Mouse (Mus musculus) frontal cortex, postnatal 36 days (tissue): ENCODE results near the gene Sorbs1.

Experiments used
- DNase-seq, 2 experiments: peaks; one replicate each; pipeline ENCODE4 v3.0.0; 2022; ENCODE audit warnings: low spot score in 2 of 2

Sorbs1 gene

GRCm38 (mm10) chr19:40302477-40302876 is 211.1 kb downstream of the Sorbs1 start:
- DNase-seq = no peak

GRCm38 (mm10) chr19:40299983-40300759 is 213.4 kb downstream of the Sorbs1 start:
- peak in 1 of 2 experiments; percentile 71 for DNase-seq

- DNase-seq = no peak
These were observed 214.4 kb downstream of the Sorbs1 start for GRCm38 (mm10) chr19:40299182-40299581.

GRCm38 (mm10) chr19:40298574-40298973 is 215.0 kb downstream of the Sorbs1 start:
- DNase-seq = peak in 1 of 2 experiments; percentile 82

- DNase-seq = peak in 1 of 2 experiments; percentile 12
These were observed 215.8 kb downstream of the Sorbs1 start for GRCm38 (mm10) chr19:40297798-40298144.

GRCm38 (mm10) chr19:40297078-40297797 is 216.3 kb downstream of the Sorbs1 start:
- no peak for DNase-seq

- no peak for DNase-seq
These were observed 219.3 kb downstream of the Sorbs1 start for GRCm38 (mm10) chr19:40294231-40294630.

- DNase-seq = no peak
These were observed 219.8 kb downstream of the Sorbs1 start for GRCm38 (mm10) chr19:40293791-40294190.

- DNase-seq = peak in 1 of 2 experiments; percentile 49
These were observed 223.4 kb downstream of the Sorbs1 start for GRCm38 (mm10) chr19:40290099-40290724.

GRCm38 (mm10) chr19:40288415-40288814 is 225.2 kb downstream of the Sorbs1 start:
- no peak for DNase-seq

GRCm38 (mm10) chr19:40284704-40285103 is 228.9 kb downstream of the Sorbs1 start:
- no peak for DNase-seq

- DNase-seq = no peak
These were observed 230.2 kb downstream of the Sorbs1 start for GRCm38 (mm10) chr19:40283415-40283814.

GRCm38 (mm10) chr19:40278372-40279023 is 235.1 kb downstream of the Sorbs1 start:
- no peak for DNase-seq

- DNase-seq = no peak
These were observed 236.1 kb downstream of the Sorbs1 start for GRCm38 (mm10) chr19:40277494-40277893.

GRCm38 (mm10) chr19:40275401-40276188 is 238.0 kb downstream of the Sorbs1 start:
- no peak for DNase-seq

GRCm38 (mm10) chr19:40272674-40273073 is 240.9 kb downstream of the Sorbs1 start:
- DNase-seq = no peak

- no peak for DNase-seq
These were observed 242.2 kb downstream of the Sorbs1 start, which contains the start of gene Pdlim1 for GRCm38 (mm10) chr19:40271308-40271892. Pdlim1 (minus strand) TSS chr19:40271842.

GRCm38 (mm10) chr19:40270351-40271307 is 242.9 kb downstream of the Sorbs1 start:
- no peak for DNase-seq

GRCm38 (mm10) chr19:40269526-40269925 is 244.1 kb downstream of the Sorbs1 start:
- no peak for DNase-seq

GRCm38 (mm10) chr19:40268493-40268892 is 245.1 kb downstream of the Sorbs1 start:
- DNase-seq = no peak
